Mouse (Mus musculus) frontal cortex, adult (tissue): Measurements from ENCODE around the gene Nkx2-3.

Experiments used
- ATAC-seq: cut with Nextera tagmentation; 2 replicates; pipeline ENCODE4 v1.9.2; 2017; ENCODE audit warnings: mild to moderate bottlenecking, moderate library complexity, mixed read lengths; ENCODE audit not compliant: low TSS enrichment

Nkx2-3 gene

DNA sequence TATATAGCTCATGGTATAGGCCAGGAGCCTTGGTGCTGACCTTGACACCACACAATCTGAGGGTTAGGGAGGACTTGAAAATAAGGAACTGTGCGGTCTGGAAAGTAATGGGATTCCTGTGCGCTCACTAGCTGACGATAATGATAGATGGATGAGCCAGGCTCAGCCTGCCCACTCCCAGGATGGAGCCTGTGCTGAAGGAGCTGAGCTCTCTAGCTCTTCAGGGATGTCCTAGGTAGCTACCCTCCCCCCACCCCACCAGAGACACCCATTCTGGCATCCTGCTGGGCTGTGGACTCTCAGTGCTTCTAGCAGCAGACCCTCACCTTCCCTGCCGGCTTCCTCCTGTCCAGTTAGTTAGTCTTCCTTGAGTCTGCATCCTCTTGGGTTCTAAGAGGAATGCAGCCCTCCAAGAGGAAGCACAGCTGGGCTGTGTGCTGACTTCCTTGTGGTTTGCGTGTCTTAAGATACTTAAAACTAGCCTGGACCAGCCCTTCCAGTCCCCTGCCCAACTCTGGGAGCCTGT is 6.4 kb downstream of the Nkx2-3 start:
- no peak for ATAC-seq

- ATAC-seq: no peak
Measured at GRCm38 (mm10) chr19:43619916-43620479, 7.9 kb downstream of the Nkx2-3 start.

DNA sequence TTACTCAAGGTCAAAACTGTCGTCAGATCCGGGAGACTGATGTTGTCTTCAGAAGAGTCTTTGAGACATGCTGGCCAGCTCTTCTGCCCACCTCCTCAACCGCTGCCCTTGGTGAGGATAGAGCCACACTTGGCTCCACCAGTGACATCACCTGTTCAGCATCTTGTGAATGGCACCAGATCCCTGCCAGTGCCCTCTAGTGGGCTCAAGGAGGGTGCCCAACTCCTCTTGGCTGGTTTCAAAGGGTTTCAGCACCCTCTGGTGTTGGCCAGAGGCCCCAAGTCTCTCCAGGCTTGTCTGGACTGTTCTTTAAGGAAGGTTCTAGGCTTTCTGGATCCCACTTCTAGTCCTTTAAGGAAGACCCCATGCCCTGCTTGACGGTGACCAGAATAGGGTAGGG is 11.8 kb downstream of the Nkx2-3 start:
- peak; percentile 70 for ATAC-seq

DNA sequence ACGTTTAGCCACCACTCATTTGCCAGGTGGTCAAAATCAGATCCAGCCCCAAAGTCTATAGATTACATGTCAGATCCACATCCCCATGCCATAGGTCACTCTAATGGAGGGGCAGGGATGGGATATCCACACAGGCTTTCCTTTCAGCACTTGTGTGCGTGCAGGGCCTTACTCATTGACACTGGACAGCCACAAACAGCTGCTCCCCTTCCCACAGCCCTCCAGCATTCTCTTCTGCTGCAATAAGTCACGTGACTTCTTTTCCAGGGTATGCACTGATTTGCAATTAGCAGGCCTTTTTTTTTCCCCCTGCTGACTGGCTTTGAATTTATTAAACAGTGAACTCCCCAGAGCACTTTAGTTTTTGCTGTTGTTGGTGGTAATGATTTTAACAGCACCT is 14.0 kb downstream of the Nkx2-3 start:
- no peak for ATAC-seq

- ATAC-seq: no peak
Measured at GRCm38 (mm10) chr19:43627345-43627744, 15.2 kb downstream of the Nkx2-3 start.

- ATAC-seq: no peak
Measured at GRCm38 (mm10) chr19:43629088-43629487, 17.0 kb downstream of the Nkx2-3 start.

GRCm38 (mm10) chr19:43630466-43631251 is 18.5 kb downstream of the Nkx2-3 start:
- peak; percentile 95 for ATAC-seq

- ATAC-seq: no peak
Measured at GRCm38 (mm10) chr19:43641833-43642232, 29.7 kb downstream of the Nkx2-3 start.

GRCm38 (mm10) chr19:43642843-43643242 is 30.7 kb downstream of the Nkx2-3 start:
- ATAC-seq: no peak

DNA sequence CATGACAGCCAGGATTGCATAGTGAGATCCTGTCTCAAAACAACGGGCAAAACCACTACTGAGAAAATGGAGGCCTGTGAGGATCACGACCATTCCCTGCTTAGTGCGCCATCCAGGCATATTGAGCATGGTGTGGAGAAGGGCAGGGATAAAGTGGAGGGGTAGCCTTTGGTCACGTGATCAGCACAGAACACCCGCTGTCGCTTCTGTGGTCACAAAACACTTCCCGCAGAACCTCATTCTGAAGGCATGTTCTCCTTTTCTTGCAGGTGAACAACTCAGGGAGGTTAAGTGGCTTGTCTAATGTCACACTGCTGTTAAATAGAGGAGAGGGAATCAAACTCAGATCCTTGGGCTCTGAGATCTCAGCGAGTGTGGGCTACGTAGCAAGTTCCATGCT is 33.4 kb downstream of the Nkx2-3 start:
- no peak for ATAC-seq

DNA sequence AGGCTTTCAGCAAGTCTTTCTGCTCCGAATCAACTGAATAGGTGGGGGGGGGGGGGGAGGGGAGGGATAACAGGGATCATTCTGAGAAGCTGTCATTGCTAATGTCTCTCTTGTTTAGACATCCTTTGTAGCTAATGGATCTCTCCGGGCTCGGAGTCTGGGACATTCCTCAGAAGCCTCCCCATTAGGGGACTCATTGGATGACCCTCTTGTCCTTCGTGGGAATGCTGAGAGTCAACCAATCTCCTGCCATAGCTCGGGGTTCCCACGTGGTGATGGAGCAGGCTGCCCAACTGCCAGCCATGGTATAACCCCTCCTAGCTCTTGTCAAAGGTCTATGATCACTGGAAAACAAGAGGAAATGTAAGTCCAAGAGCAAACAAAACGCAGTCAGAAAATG is 34.7 kb downstream of the Nkx2-3 start:
- ATAC-seq: no peak

DNA sequence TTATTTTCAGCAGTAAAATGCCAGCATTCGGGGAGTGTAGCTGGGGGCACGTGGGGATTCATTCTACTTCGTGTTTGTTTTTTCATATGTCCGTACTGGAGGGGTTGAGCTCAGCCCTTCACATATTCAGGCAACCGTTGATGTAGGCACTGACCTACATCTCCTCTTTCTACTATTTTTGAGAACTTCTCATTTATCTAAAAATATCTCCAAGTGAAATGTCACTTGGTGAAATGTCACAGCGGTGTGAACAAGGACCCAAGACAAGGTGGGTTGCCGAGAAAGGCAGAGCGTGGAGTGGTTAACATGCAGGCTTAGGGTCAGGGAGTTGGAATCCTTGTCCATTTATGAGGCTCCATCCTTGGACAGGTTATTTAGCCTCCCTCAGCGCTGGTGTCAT is 35.1 kb downstream of the Nkx2-3 start:
- ATAC-seq: no peak

- ATAC-seq: no peak
Measured at GRCm38 (mm10) chr19:43648343-43648742, 36.2 kb downstream of the Nkx2-3 start.

GRCm38 (mm10) chr19:43651241-43651785 is 39.2 kb downstream of the Nkx2-3 start:
- ATAC-seq: no peak

DNA sequence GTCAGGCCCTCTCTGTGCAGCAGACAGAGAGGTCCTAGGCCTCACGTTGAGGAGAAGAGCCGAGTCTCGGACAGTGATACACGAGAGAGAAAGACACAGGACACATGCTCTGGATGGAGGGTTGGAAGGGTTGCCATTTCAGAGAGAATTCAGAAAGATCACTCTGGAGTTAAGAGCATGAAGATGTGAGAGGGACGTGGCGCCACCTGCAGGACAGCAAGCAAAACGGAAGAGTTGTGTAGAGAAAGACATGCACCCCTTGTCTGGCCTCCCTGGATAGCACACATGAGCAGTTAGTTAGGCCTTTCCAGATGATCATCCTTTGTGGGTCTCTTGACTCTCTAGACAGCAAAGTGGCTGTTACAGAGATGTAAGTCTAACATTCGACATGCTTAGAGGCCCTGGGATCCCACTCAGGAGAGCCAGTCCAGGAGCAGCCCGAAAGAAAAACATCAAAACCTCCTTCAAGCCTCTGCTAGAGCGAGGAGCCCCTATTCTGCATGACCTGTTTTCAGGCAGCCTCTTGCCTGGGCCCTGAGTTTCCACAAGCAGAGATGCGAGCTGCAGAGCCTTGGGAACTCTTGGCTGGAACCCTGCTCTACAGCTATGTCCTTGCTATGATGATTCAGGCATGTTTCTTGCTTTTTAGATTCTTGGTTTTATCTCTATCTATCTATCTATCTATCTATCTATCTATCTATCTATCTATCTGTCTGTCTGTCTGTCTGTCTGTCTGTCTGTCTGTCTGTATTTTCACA is 43.8 kb downstream of the Nkx2-3 start:
- ATAC-seq: peak; percentile 91

- ATAC-seq: no peak
Measured at GRCm38 (mm10) chr19:43659632-43660031, 47.5 kb downstream of the Nkx2-3 start.

- no peak for ATAC-seq
Measured at GRCm38 (mm10) chr19:43660774-43661173, 48.6 kb downstream of the Nkx2-3 start.

- ATAC-seq: peak; percentile 45; the same call in 1 of the 2 replicates
Measured at GRCm38 (mm10) chr19:43662176-43662967, 50.2 kb downstream of the Nkx2-3 start.

- no peak for ATAC-seq
Measured at GRCm38 (mm10) chr19:43663471-43663870, 51.3 kb downstream of the Nkx2-3 start.
